Mouse (Mus musculus) embryo, embryonic 9.5 days (tissue): ENCODE results near the gene Xrcc6.

Source experiments
- DNase-seq: peaks from one replicate; pipeline ENCODE4 v3.0.0-alpha.2; 2017; ENCODE audit errors: extremely low spot score

The Xrcc6 gene

GRCm38 (mm10) chr15:82019288-82019687, 31.7 kb downstream of the Xrcc6 start:
- DNase-seq: no peak

- no peak for DNase-seq
These were observed 35.0 kb downstream of the Xrcc6 start for GRCm38 (mm10) chr15:82022535-82023088.

DNA sequence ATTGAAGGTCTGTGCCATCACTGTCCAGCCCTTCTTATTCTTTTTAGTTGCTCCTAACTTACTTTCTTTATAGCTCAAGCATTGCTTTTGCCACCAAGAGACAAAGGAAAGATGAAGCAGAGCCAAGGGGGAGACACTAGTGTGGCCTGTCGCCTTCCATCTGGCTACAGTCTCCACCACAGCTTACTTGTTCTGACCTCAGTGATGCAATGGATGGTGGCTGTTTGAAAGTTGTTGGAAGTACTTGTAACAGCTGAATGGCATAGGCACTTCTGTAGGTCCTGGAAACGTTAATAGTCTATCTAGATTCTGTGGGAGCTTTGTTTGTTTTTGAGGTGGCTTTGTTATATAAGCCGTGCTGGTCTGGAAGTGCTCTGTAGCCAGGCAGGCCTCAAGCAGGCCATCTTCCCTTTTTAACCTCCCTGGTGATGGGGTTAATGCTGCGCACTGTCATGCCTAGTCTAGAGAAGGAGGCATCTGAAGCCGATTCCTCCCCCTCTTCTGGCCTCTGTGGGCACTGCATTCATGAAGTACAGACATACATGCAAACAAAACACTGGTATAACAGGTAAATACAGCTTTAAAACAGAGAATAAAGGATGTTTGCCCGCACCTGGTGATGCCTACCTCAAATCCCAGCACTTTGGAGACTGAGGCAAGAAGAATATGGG, 36.5 kb downstream of the Xrcc6 start:
- no peak for DNase-seq

- DNase-seq: no peak
These were observed 39.6 kb downstream of the Xrcc6 start for GRCm38 (mm10) chr15:82027276-82027675.

DNA sequence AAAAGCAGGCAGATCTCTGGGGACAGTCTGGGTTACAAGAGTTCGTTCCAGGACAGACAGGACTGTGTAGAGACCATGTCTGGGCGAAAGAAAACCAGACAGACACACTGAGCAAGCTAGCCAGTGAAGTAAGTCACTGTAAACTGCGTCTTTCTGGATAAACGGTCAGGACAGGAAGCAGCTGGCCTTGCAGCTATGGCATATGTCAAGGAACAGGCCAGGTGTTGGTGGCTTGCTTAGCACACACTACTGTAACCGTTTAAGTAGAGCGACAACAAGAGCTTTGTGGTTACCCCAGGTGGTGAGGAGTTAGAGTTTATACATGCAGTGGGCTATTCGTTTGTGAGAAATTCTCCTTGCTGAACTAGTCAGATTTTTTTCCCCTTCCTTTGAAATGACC, 40.1 kb downstream of the Xrcc6 start:
- DNase-seq: no peak

DNA sequence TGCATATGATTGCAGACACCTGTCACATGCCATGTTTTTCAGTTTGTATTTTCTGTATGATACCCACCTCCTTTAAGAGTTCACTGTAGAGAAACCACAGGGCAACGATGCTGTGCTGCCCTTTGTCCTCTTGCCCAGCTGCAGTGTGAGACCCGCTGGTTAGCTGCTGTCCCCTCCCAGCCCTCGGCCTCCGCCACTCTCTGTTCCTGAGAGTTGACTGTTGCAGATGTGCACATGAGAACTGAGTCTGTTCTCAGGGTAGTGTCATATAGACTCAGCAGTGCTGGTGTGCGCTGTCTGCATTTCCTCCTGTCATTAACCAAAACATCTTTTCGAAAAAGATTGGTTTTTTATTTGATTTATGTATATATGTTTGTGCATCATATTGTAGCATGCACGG, 44.8 kb downstream of the Xrcc6 start:
- DNase-seq: no peak

DNA sequence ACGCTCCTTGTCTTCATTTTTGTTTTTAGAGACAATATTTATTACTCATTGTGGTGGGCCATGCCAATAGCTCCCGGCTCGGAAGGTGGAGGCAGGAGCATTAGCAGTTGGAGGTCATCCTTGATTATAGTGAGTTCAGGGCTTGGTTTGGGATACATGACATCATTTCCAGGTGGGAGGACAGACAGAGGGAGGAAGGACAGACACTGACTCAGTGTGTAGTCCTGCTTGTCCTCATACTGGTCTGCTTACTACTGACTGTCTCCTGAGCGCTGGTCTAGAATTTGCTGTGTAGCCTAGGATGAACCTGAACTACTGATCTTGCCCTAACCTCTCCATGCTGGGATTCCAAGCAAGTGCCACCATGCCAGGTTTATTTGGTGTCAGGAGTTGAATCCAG, 46.1 kb downstream of the Xrcc6 start, which contains the start of gene Desi1:
Desi1 (minus strand) TSS at position 101 of the 400 bp plus-strand sequence.
- no peak for DNase-seq

- DNase-seq: no peak
These were observed 48.5 kb downstream of the Xrcc6 start for GRCm38 (mm10) chr15:82035904-82036689.

DNA sequence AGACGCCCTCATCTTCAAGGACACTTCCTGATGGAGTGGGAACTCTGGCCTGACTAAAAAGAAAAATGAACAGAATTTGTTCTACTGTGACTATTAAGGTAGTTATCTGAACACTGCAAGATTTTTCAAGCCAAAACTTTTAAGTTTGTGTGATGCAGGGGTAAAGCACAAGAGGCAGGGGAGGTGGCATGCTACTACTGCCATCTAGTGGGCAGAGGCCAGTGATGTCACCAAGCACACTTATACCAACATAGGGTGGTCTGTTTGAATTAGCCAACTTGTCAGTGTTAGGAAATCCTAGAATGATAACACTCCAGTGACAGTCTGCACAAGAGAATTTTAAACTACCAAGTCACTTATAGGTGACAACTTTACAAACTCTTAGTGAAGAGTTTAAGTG, 53.0 kb downstream of the Xrcc6 start:
- peak; percentile 46 for DNase-seq

DNA sequence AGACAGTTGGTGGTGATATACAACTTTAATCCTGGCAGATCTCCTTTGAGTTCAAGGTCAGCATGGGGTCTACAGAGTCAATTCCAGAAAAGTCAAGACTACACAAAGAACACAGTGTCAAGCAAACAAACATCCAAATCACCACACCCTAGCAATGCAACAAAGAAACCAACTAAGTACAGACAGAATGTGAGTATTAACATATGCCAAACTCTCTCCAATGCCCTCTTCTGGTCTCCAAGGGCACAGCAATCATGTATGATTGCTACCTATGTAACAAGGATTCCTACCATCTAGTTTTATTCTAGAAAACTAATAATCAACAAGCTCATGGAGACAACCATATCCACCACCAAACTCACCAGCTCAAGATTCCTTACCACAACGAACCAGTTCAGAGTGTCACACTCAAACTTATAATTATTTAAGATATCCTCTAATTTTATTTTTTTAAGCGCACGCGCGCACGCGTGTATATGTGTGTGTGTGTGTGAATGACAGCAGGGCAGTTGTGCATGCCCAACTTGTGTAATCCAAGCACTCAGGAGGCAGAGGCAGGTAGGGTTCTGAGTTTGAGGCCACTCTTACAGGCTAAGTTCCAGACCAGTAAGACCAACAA, 56.6 kb downstream of the Xrcc6 start:
- DNase-seq: no peak

GRCm38 (mm10) chr15:82046246-82046891, 58.7 kb downstream of the Xrcc6 start:
- peak; percentile 28 for DNase-seq

DNA sequence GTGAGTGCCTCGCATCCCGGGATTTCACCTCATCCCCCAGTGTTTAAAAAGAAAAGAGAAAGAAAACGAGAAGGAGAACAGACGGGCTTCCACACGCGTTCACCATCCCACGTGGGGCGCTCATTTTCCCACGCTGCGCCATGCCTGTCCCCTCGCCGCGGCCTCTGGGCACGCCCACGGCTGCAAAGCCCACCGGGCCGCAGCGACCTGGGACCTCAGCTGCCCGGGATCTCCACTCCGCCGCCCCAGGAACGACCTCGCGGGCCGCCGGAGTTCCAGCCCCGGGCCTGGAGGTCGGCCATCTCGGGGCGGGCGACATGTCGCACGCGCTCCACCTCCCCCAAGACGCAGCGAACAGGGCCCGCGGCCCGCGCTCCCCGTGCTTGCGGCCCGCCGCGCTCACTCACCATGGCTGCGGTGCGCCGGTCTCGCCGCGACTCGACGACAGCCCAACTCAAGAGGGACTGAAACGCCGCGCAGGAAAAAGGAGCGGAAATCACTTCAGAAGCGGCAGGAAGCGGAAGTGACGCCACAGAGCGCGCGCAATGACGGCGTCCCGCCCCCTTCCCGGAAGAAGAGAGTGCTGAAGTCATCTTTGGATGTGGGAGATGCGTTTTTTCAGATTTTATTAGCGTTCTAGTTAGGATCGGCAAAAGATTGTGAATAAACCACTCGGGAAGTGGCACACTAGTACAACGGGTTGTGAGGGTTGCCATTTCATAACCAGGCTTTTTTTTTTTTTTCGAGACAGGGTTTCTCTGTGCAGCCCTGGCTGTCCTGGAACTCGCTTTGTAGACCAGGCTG, 59.6 kb downstream of the Xrcc6 start, which contains the start of gene Snu13:
Snu13 (minus strand) TSS at position 519 of the 804 bp plus-strand sequence.
- peak; percentile 87 for DNase-seq

GRCm38 (mm10) chr15:82052544-82052943, 64.9 kb downstream of the Xrcc6 start:
- DNase-seq: no peak

- DNase-seq: no peak
These were observed 71.1 kb downstream of the Xrcc6 start, which contains the start of gene 4930407I10Rik for GRCm38 (mm10) chr15:82058719-82059201. TSS of gene 4930407I10Rik (plus strand) at chr15:82059151.

DNA sequence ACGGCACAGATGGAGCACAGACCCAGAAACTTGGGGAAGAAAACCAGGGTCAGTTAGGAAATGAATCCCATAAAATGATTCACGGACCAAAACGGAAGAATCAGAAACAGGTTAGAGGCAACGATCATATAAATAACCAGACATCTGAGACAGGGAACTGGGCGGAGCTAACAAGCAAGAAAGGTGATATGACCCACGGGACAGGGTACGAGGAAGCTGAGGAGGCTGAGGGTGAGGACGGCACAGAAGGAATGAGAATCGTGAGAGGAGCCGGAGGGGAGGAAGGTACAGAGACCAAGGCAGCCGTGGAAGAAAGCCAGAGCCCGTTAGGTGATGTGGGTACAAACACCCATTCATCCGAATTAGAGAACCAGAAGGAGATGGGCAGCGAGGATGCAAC, 76.3 kb downstream of the Xrcc6 start:
- no peak for DNase-seq

GRCm38 (mm10) chr15:82065511-82065910, 77.9 kb downstream of the Xrcc6 start:
- peak; percentile 79 for DNase-seq

DNA sequence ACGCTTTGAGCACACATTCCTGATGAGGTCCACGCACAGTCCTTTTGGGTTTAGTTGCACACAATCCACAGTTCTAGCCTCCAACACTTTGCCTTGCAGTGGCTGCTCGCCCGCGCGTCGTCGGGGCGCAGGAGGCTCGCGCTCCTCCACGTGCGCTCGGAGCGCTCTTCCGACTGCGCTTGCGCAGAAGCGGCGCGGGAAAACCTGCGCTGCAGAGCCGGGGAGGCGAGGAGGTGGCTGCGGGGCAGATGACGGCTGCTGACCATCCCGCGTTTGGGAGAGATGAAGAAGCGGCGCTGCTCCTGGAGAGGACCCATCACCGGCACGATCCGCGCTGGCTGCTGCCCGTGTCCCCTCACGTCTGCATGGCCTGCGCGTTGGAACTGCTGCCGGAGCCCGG, 82.3 kb downstream of the Xrcc6 start, which contains the start of gene Mei1:
Mei1 (plus strand) TSS at position 99 of the 400 bp plus-strand sequence.
- DNase-seq: no peak

DNA sequence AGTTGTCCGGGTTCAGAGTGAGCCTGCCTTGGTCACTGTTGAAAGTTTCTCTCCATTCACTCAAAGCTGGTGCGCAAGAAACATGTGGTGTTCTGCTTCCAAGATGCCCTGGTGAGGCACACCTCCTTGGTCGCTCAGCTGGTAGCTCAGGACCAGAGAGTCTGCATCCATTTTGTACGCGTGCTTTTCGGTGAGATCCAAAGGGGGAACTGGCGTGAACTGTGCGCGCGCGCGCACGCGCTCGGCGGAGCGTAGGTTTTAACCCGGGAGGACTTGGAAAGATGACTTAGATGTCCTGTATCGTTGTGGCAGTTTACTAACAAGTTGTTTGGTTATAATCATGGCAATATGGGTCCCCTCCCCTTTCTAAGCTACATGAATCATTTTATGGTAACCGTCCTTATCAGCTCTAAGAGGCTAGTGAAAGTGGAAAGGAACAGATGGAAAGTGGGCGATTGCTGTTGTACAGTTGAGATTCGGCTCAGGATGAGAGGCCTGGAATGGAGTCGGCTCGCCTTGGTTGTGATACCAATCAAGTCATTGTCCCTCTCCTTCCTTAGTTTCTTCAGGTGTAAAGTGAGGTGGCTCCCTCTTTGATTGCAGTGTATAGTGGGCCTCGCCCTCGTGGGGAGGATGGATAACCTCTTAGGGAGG, 84.3 kb downstream of the Xrcc6 start:
- DNase-seq: no peak

DNA sequence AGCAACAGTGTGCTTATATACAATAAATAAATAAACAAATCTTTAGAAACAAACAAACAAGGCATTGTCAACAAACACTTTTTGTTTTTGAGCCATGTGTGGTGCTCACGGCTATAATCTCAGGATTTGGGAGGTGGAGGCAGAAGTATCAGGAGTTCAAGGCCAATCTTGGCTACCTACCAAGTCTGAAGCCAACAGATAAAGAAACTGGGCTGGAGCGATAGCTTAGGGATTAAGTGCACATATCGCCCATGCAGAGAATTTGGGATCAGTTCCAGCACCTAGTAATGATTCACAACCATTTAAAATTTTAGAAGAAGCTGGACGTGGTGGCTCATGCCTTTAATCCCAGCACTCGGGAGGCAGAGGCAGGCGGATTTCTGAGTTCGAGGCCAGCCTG, 85.9 kb downstream of the Xrcc6 start:
- DNase-seq: no peak

- no peak for DNase-seq
These were observed 92.2 kb downstream of the Xrcc6 start for GRCm38 (mm10) chr15:82079883-82080282.
